Mouse (Mus musculus): ENCODE measurements around the gene BC030867.
"Not testable (repeated sequence)": the region's sequence is repeated elsewhere in the genome, so short reads cannot be mapped to it uniquely, and the experiment has no call there.

BC030867 gene

DNA sequence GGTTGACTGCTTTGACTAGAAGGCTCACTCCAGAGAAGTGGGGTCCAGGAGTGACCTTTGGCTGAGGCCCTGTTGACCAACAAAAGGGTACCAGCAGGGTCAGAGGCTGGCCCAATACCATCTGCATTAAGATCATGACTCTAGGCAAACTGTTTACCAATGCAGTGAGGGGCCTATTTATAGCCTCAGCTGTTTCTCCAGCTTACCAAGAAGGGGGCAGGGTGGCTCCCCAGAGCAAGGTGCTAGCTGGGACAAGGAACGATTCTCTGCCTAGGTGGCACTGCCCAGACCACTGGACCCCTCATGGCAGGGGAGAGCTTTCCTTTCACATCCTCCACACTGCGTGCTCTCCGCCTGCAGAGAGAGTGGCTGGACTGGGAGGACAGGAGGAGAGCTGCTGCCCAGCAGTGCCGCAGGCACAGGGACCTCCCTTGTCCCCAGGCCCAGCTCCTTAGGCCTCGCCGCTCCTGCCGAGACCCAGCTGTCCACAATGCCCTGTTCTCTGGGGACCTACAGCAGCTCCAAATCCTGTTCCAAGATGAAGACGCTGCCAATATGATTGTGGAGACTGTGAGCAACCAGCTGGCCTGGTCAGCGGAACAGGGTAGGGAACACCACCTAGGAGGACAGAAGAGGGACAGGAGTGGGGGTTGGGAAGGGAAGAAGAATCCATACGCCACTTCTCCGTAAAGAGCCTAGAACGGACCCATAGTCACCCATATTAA is 20.0 kb downstream of the BC030867 start, which contains the start of gene Asb16:
TSS of gene Asb16 (plus strand) at position 224 of the 725 bp plus-strand sequence.
- Histone ChIP-seq H3K9me3 (ENCODE audit: low read length) (no peaks in the 10 kb centered on the region), H3K27me3 (ENCODE audit: insufficient read depth, low read length) (peaks cover 12% of the 10 kb centered on the region; the same call in 1 of the 2 replicates), H3K4me1 (replicated peaks; ENCODE audit: low read depth, low read length) (peaks cover 73% of the 10 kb centered on the region), H3K4me3 (replicated peaks; ENCODE audit: low read length) (peak within 1 kb of the TSS; percentile 20; the same call in 1 of the 2 replicates), H3K36me3 (ENCODE audit: insufficient read depth, low read length) (peaks cover 17% of the 10 kb centered on the region)
- no peak for TF ChIP-seq POU5F1 (IDR thresholded peaks at IDR 0.05; ENCODE audit: borderline replicate concordance, low read length)
- no peak for TF ChIP-seq NANOG (IDR thresholded peaks at IDR 0.05; ENCODE audit: borderline replicate concordance, low read length)

DNA sequence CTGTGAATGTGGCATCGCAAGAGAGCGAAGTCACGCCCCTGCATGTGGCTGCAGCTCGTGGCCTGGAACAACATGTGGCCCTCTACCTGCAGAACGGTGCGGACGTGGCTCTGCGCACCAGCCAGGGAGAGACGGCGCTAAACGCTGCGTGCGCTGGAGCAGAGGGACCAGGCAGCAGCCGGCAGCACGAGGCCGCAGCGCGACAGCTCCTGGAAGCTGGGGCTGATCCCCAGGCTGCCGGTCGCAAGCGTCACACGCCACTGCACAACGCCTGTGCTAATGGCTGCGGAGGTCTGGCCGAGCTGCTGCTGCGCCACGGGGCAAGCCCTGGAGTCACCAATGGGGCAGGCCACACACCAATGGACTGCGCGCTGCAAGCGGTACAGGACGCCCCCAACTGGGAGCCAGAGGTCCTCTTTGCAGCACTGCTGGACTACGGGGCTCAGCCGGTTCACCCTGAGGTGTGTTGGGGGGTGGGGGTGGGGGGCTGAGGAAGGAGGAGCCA is 27.8 kb downstream of the BC030867 start:
- H3K4me3 ChIP-seq (replicated peaks; ENCODE audit: low read length), result peak overlapping the region; percentile 73
- H3K36me3 ChIP-seq (ENCODE audit: insufficient read depth, low read length), result no peaks in the 10 kb centered on the region
- TF ChIP-seq POU5F1 (IDR thresholded peaks at IDR 0.05; ENCODE audit: borderline replicate concordance, low read length) (no peak), NANOG (IDR thresholded peaks at IDR 0.05; ENCODE audit: borderline replicate concordance, low read length) (no peak), CTCF (conservative IDR thresholded peaks at IDR 0.05; ENCODE audit: low read length) (no peak)
- peaks cover 58% of the 10 kb centered on the region for H3K4me1 ChIP-seq (replicated peaks; ENCODE audit: low read depth, low read length)
- no peaks in the 10 kb centered on the region for H3K9me3 ChIP-seq (ENCODE audit: low read length)
- H3K27me3 ChIP-seq (ENCODE audit: insufficient read depth, low read length), result peaks cover 30% of the 10 kb centered on the region

DNA sequence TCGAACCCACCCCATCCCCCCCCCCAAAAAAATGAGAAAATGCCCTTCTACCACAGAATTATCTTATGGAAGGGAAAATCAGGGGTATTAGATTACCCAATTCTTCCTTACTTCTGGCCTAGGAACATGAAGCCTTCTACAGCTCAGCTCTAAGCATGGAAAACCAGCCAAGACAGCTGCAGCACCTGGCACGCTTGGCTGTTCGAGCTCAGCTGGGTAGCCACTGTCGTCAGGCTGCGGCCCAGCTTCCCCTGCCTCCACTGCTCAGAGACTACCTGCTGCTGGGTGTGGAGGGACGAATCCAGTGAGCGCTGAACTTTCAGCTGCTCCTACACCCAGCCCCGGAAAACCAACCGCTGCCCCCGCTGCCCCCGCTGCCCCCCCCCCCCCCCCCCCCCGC is 29.1 kb downstream of the BC030867 start:
- Histone ChIP-seq H3K36me3 (ENCODE audit: insufficient read depth, low read length) (no peaks in the 10 kb centered on the region), H3K4me1 (replicated peaks; ENCODE audit: low read depth, low read length) (peaks cover 56% of the 10 kb centered on the region), H3K4me3 (replicated peaks; ENCODE audit: low read length) (no peak overlapping the region), H3K27me3 (ENCODE audit: insufficient read depth, low read length) (peaks cover 22% of the 10 kb centered on the region), H3K9me3 (ENCODE audit: low read length) (no peaks in the 10 kb centered on the region)
- no peak for TF ChIP-seq NANOG (IDR thresholded peaks at IDR 0.05; ENCODE audit: borderline replicate concordance, low read length)
- no peak for TF ChIP-seq CTCF (conservative IDR thresholded peaks at IDR 0.05; ENCODE audit: low read length)
- TF ChIP-seq POU5F1 (IDR thresholded peaks at IDR 0.05; ENCODE audit: borderline replicate concordance, low read length), result no peak

DNA sequence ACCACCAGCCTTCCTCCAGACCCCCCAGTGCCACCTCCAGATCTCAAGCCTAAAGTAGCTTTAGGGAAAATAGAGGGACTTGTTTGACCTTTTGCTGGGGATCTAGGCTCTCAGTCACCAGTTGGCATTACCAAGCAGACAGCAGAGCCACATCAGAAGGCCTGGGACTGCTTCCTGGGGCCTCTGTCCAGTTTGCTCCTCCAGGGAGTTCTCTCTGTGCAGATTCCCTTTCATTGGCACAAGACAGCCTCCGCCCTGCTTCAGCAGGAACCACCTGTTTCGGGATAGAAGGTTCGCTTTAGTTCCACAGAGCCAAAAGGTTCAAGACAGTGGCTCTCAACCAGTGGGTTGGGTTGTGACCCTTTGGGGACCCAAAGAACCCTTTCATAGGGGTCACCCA is 30.9 kb downstream of the BC030867 start:
- Histone ChIP-seq H3K36me3 (ENCODE audit: insufficient read depth, low read length) (no peaks in the 10 kb centered on the region), H3K4me3 (replicated peaks; ENCODE audit: low read length) (no peak overlapping the region), H3K27me3 (ENCODE audit: insufficient read depth, low read length) (peaks cover 15% of the 10 kb centered on the region), H3K9me3 (ENCODE audit: low read length) (no peaks in the 10 kb centered on the region), H3K4me1 (replicated peaks; ENCODE audit: low read depth, low read length) (peaks cover 65% of the 10 kb centered on the region)
- TF ChIP-seq POU5F1 (IDR thresholded peaks at IDR 0.05; ENCODE audit: borderline replicate concordance, low read length) (no peak), NANOG (IDR thresholded peaks at IDR 0.05; ENCODE audit: borderline replicate concordance, low read length) (no peak), CTCF (conservative IDR thresholded peaks at IDR 0.05; ENCODE audit: low read length) (no peak)

DNA sequence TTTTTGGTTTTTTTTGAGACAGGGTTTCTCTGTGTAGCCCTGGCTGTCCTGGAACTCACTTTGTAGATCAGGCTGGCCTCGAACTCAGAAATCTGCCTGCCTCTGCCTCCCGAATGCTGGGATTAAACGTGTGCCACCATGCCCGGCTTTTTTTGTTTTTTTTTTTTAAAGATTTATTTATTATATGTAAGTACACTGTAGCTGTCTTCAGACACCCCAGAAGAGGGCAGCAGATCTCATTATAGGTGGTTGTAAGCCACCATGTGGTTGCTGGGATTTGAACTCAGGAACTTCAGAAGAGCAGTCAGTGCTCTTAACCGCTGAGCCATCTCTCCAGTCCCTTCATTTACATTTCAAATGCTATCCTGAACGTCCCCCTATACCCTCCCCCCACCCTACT is 31.6 kb downstream of the BC030867 start:
- Histone ChIP-seq H3K27me3 (ENCODE audit: insufficient read depth, low read length) (peaks cover 11% of the 10 kb centered on the region), H3K4me1 (replicated peaks; ENCODE audit: low read depth, low read length) (peaks cover 66% of the 10 kb centered on the region)
- H3K36me3 ChIP-seq (ENCODE audit: insufficient read depth, low read length); H3K9me3 ChIP-seq (ENCODE audit: low read length); H3K4me3 ChIP-seq (replicated peaks; ENCODE audit: low read length): not testable (repeated sequence)

DNA sequence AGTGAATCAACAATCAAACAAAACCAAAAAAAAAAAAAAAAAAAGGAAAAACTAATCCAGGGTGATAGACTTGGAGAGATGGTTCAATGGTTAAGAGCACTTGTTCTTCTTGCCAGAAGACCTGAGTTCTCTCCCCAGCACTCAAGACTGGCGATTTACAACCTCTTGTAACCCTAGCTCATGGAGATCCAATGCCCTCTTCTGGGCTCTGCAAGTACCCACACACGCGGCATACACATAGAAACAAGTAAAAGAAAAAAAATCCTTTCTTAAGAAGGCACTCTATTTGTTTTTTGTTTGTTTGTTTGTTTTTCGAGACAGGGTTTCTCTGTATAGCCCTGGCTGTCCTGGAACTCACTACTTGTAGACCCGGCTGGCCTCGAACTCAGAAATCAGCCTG is 35.2 kb downstream of the BC030867 start:
- H3K36me3 ChIP-seq (ENCODE audit: insufficient read depth, low read length), result peaks cover 30% of the 10 kb centered on the region
- no peaks in the 10 kb centered on the region for H3K27me3 ChIP-seq (ENCODE audit: insufficient read depth, low read length)
- H3K9me3 ChIP-seq (ENCODE audit: low read length), result no peaks in the 10 kb centered on the region
- H3K4me1 ChIP-seq (replicated peaks; ENCODE audit: low read depth, low read length), result peaks cover 67% of the 10 kb centered on the region
- TF ChIP-seq CTCF (conservative IDR thresholded peaks at IDR 0.05; ENCODE audit: low read length), result no peak
- no peak for TF ChIP-seq POU5F1 (IDR thresholded peaks at IDR 0.05; ENCODE audit: borderline replicate concordance, low read length)
- TF ChIP-seq NANOG (IDR thresholded peaks at IDR 0.05; ENCODE audit: borderline replicate concordance, low read length), result no peak
- peak overlapping the region; percentile 94 for H3K4me3 ChIP-seq (replicated peaks; ENCODE audit: low read length)

DNA sequence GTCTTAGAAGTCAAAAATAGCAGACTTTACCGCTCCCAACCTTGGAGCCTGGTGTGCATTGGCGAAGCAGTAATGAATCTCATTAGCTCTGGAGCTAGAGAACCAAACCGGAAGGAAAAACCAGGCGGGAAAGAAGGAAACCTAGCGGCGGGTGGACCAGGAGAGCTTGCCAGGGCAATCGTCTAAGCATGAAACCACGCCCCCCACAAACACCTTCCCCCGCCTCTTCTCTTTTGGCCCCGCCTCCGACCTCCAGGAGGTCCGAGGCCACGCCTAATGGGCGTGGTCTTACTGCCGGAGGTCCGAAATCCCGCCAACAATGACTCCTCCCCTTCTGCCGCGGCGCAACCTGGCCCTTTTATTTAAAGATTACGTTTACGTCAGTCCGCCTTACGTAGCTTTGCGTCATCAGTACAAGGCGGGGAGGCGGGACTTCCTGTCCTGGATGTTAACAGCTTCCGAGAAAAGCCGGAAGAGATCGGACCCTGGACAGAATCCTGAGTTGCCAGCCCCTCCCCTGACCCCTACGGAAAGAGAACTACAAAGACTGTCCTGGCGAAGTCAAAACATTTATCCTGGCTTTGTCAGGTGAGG is 35.9 kb downstream of the BC030867 start, which contains the start of gene Tmub2:
TSS of gene Tmub2 (plus strand) at position 431 of the 594 bp plus-strand sequence.
- Histone ChIP-seq H3K27me3 (ENCODE audit: insufficient read depth, low read length) (no peaks in the 10 kb centered on the region), H3K9me3 (ENCODE audit: low read length) (no peaks in the 10 kb centered on the region), H3K4me3 (replicated peaks; ENCODE audit: low read length) (peak within 1 kb of the TSS; percentile 94), H3K36me3 (ENCODE audit: insufficient read depth, low read length) (peaks cover 37% of the 10 kb centered on the region), H3K4me1 (replicated peaks; ENCODE audit: low read depth, low read length) (peaks cover 67% of the 10 kb centered on the region)
- TF ChIP-seq NANOG (IDR thresholded peaks at IDR 0.05; ENCODE audit: borderline replicate concordance, low read length) (no peak), CTCF (conservative IDR thresholded peaks at IDR 0.05; ENCODE audit: low read length) (no peak), POU5F1 (IDR thresholded peaks at IDR 0.05; ENCODE audit: borderline replicate concordance, low read length) (no peak)

DNA sequence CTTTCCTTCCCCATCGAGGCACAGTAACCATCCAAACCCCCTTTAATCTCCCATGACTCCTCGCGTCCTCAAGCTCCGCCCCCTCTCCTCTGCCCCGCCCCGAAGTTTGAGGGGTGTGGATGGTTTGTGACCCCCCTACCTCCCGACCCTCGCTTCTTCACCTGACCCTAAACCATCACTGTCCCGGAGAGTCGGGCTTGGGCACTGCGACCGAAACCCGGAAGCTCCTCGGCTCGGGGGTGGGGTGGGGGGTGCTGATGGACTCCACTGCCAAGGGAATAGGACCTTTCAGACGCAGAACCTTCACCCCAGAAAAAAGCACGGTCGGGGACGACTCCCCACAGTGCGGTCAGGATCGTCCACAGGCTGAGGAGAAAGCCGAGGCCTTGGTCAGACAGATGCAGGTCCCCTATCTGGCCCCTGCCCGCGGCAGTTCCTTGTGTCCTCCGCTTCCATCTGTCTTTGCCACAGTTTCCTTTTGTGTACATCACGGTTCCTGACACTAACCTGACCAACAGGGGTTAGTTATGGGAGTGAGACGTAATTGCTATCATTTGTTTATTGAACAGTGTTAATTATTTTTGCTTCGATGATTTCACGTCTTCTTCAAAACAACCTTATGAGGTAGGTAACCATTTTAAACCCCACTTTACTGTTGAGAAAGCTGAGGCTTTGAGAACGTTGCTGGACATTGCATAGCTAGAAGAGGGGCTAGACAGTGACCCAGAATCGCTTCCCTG is 36.6 kb downstream of the BC030867 start:
- peak overlapping the region; percentile 94 for H3K4me3 ChIP-seq (replicated peaks; ENCODE audit: low read length)
- peaks cover 69% of the 10 kb centered on the region for H3K4me1 ChIP-seq (replicated peaks; ENCODE audit: low read depth, low read length)
- no peaks in the 10 kb centered on the region for H3K27me3 ChIP-seq (ENCODE audit: insufficient read depth, low read length)
- no peak for TF ChIP-seq CTCF (conservative IDR thresholded peaks at IDR 0.05; ENCODE audit: low read length)
- no peak for TF ChIP-seq POU5F1 (IDR thresholded peaks at IDR 0.05; ENCODE audit: borderline replicate concordance, low read length)
- TF ChIP-seq NANOG (IDR thresholded peaks at IDR 0.05; ENCODE audit: borderline replicate concordance, low read length), result no peak
- no peaks in the 10 kb centered on the region for H3K9me3 ChIP-seq (ENCODE audit: low read length)
- H3K36me3 ChIP-seq (ENCODE audit: insufficient read depth, low read length), result peaks cover 43% of the 10 kb centered on the region
